Mouse (Mus musculus) gastrocnemius, adult 8-10 months (tissue): ENCODE results near the gene Gm44. TPM values are rescaled to one million over a fixed set of nuclear protein-coding genes. Genes with fewer than 3 reads are reported as not detected.
"Not testable (repeated sequence)": the region's sequence is repeated elsewhere in the genome, so short reads cannot be mapped to it uniquely, and the experiment has no call there.

Source experiments
- DNase-seq, 2 experiments: peaks; one replicate each; pipeline ENCODE4 v3.0.0; 2022; ENCODE audit warnings: low spot score in 2 of 2
- total RNA-seq, 4 experiments: library from RNA; stranded (reverse); gene quantifications; 2 replicates each; pipeline ENCODE4 v1.2.4; 2022

Gene Gm44
- not detected for total RNA-seq

- DNase-seq = no peak
Measured at GRCm38 (mm10) chrX:90891842-90892241, at the start of gene Gm44. Gene Gm44, plus strand, starts transcription at chrX:90892142.

GRCm38 (mm10) chrX:90927989-90928388, 36.0 kb downstream of the Gm44 start:
- no peak for DNase-seq

- DNase-seq = not testable (repeated sequence)
Measured at GRCm38 (mm10) chrX:90938211-90938610, 46.3 kb downstream of the Gm44 start.
